Mouse (Mus musculus) right cerebral cortex, adult 18-20 months (tissue): ENCODE measurements around the gene Clpb.

ENCODE experiments used
- DNase-seq: peaks from one replicate; pipeline ENCODE4 v3.0.0; 2022; ENCODE audit warnings: mixed read lengths

Gene Clpb

DNA sequence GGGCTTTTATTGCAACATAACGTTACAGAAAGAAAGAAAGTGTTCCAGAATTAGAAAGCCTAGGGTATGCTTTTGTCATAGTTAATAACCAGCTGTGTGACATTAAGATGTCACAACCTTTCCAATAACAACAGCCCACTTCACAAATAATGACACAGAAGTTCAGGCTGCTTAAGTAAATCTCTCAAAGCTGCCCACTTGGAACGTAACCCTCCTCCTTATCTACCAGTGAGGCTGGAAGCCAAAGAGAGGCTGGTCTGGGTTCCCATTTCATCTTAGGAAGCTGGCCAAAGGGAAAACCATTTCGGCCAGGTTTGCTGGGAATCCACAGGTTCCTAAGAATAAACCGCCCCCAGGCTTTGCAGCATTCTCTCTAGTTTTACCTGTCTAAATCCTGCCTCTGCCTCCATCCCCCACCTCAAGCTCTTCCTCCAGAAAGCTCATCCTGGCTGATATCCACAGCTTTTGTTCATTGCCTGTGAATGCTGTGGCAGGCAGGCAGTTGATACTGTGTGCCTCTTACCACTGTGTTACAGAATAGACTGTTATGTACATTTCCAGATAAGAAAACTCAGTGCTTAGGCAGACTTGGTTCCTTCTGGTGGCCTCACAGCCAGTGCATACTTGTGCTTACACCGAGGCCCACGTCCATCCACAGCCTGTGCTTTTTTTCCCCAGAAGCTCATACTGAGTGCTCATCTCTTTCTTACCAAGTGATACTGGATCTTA, 12.8 kb downstream of the Clpb start:
- no peak for DNase-seq

DNA sequence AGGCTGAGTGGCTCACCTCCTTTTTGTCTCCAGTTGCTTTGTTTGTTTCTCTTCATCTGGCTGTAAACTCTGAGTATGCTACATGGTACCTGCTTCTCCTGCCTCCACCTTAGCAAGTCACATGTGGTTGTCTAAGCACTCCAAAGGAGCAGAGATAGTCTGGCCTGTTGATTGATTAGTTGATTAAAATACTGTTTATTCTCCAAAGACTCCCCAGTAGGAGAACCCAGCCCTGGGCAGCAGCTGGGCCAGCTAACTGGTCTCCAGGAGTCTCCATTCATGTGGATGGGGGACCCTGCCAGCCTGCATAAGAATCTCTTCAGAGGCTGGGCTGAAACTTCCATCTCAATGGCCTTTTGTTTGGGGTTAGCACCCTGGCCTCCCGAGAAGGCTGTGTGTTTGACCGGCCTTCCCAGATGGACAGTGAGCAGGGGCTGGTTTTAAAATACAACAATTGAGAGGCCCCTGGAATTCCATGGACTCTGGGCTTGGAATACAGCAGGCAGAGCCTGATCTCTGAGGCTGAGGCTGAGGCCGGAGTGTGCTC, 13.4 kb downstream of the Clpb start:
- DNase-seq, result no peak

GRCm38 (mm10) chr7:101679591-101679990, 16.2 kb downstream of the Clpb start:
- peak; percentile 77 for DNase-seq

DNA sequence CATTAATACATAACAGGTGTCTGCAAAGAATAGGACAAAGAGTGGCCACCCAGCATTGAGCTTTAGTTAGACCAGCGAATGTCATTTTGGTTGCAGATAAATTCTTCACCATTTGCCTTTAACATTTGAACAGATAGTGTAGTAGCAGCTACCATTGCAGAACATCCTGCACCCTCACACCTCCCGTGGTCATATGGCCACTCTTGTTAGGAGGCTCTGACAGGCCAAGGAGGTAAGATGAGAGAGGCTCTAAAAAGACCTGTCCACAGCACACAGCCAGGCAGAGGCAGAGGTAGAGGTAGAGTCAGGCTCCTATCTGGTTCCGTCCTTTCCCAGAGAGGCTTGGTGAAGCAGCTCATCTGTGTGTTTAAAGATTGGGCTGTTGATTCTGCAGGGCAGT, 17.5 kb downstream of the Clpb start:
- DNase-seq, result no peak

DNA sequence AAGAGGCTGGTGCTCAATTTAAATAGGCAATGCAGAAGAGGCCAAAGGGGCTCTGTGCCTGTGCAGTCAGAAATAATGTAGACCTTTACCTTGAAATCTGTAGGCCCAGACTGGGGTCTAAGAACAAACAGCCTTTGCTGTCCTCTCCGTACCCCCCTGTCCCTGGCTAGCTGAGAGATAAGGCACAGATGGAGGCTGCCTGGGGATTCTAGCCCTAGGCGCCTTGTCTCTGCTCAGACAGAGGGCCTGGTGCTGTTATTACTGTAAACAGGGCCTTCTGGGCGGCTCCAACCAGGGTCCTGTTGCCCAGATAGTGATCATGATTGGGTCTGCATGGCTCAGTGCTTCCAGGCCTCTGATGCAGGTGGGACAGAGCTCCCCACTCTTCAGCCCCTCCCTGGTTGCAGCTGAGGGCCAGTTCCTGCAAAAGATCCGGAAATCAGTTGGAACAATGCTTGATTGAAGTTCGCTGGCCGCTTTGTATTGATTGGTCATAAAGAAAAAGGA, 18.2 kb downstream of the Clpb start:
- no peak for DNase-seq

DNA sequence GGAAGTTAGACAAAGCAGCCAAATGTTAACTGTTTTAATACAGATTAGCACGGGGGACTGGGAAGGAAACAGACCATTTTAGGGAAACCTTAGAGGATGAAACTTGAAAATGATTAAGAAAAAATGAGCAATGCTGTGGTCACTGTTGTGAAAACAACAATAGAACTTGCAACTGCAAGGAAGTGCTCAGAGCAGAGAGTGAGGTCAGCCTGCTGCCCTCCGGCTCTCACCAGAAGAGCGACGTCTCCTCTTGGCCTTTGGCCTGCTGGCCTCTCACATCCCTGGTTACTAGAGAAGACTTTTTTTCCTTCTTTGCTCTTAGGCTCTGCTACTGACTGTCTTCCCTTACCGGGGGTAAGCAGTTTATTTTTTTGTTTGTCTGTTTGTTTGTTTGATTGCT, 19.5 kb downstream of the Clpb start:
- no peak for DNase-seq

DNA sequence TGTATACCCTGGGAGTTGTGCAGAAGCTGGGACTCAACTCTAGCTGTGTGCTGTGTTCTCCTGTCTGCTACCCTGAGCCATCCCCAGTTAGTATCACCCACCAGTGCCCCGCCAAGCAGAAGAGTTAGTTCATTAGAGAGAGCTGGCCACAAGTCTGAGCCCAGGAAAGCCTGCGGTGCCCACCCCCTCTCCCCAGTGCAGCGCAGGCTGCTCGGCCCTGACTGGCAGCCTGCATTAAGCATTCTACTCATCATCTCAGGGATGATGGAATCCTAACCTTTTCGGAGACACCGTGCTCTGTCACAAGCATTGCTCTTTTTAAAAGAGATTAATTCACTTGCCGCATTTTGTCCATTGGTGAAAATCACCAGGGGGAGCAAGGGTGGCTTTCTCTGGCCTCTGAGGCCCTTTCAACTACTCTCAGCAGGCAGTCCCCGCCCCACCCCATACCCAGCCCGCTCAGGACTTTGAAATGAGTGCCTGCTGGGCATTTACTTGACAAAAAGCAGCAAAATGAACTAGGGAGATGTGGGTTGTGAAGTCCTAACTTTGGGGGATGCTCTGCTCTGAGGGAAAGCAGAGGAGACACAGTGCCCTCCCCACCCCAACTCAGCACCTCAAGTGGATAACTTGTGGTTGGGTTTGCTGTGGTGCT, 20.7 kb downstream of the Clpb start:
- no peak for DNase-seq

GRCm38 (mm10) chr7:101684671-101685070, 21.2 kb downstream of the Clpb start:
- DNase-seq, result no peak

- DNase-seq, result no peak
Observed at GRCm38 (mm10) chr7:101687144-101687543, 23.7 kb downstream of the Clpb start.

GRCm38 (mm10) chr7:101690471-101690870, 27.0 kb downstream of the Clpb start:
- no peak for DNase-seq

GRCm38 (mm10) chr7:101691863-101692262, 28.4 kb downstream of the Clpb start:
- DNase-seq, result no peak

- DNase-seq, result no peak
Observed at GRCm38 (mm10) chr7:101692446-101692845, 29.0 kb downstream of the Clpb start.

DNA sequence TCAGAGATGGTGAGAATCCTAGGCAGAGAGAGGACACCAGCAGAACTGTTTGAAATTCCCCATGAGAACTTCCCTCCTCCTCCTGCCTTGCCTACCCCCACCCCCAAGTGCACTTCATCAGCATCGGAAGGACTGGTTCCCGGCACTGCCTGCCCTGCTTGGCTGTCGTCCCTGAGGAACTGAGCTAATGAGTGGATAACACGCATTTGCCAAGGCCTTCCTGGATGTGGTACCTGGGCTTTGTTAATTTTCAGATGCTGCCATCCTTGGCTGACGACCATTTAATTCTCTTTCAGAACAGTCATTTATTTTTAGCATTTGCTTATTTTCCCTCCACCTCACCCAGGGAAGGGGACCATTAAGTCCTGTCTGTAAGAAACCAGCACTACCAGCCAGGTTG, 32.0 kb downstream of the Clpb start:
- DNase-seq, result no peak

DNA sequence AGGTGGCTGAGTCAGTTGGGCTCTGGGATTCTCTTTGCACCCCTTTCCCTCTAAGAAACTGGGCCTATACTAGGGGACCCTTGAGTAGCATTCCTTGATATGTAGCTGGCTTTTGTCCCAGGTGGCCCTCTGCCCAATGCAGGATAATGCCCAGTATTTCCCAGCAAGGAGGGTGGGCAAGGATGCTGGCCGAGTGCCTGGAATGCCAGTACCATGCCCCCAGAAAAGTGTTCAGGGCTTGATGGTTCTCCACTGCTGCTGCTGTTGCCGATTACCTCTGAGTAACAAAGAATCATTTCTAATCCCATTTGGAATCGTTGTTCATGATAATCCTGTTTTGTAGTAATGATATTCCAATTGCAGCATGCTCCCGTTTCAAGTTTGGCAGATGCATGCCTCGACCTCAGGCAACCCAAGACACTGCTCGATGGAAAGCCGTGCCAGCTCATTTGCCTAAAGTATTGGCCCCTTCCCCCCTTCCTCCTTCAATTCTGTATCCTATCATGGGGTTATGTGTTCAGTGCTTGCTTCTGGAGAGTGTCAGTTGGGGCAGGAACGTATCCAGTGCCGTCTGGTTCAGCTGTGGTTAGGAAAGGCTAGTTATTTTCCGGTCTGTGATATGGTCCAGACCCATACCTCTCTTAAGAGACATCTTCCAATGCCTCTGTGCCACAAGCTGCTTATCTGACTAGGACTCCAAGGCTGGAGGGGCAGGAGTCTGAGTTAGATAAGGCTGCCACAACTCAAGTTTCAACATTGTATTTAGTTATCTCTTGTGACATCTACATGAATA, 33.7 kb downstream of the Clpb start:
- no peak for DNase-seq

- DNase-seq, result no peak
Observed at GRCm38 (mm10) chr7:101700296-101700695, 36.9 kb downstream of the Clpb start.

DNA sequence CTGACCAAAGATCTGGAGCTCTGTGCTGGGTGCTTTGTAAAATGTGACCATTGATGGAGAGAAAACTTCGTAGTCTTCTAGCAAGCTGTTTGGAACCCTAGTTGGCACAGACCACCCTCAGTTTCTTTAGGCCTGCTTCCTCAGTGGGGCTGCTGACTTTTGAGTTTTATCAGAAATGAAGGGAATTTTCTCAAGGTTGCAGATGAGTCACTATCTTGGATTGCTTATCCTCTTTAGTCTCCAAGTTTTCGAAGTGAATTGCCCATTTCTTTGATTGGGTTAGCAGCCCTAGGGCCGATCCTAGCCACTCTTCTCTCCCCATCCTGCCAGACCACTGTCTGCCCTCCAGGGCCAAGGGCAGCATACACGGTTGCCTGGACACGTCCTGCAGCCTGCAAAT, 39.3 kb downstream of the Clpb start:
- no peak for DNase-seq

DNA sequence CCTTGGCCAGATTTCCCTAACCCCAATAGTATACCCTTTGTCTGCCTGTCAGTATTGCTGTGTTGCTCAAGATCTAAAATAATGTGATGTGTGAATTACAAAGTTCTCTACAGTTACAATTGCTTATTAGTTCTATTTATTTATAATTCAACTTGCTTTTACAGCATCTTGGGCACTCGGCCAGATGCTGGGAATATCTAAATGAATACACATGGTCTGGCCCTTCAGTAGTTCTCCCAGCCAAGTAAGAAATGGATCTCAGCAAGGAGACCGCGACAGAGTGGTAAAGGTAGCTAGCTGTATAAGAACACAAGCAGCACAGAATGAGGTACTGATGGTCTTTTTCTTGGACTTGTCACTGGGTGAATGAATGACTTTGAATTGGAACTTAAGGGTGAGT, 46.2 kb downstream of the Clpb start:
- DNase-seq, result no peak

- no peak for DNase-seq
Observed at GRCm38 (mm10) chr7:101710236-101710635, 46.8 kb downstream of the Clpb start.

DNA sequence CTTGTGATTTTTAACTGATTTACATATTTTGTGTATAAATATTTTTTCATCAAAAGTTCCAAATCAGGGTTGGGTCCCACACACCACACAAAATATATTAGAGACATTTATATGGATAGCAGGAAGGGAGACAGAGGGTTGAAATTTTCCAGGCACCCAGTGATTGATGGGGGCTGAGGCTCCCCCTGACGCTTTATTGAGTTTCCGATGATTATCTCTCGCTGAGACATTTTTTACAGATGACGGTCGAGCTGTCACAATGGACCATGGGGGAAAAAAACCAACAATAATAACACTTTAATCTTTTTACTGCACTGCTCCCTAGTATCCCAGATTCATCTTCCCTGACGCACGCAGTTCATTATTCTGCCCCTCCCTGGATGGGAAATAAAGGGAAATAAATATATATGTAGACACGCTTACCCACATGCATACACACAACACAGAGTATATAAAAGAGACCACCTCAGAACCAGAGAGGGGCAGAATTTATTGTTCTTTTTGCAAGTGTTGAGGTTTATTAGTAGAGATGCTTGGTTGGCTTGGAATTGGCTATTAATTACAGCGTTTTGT, 50.5 kb downstream of the Clpb start:
- no peak for DNase-seq

DNA sequence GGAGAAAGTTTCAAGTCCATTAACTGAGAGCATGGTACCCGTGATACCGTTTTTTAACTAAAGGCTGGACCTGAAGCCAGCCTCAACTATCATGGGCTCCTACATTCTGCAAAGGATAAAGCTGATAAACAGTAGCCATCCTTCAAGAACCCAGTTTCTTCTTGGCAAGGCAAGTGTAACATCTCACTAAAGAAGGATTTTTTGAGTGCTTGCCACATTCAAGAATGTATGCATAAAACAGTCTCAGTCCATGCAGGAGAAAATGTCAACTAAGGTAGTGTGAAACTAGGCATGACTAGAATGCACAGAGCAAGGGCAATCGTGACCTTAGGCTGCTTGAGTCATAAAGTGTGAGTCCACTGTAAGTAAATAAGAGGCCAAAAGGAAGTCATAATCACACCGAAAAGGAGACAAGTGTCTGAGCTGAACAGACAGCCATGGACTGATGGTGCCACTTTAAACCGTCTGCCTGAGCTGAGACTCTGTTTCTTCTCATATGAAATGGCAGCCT, 51.7 kb downstream of the Clpb start:
- no peak for DNase-seq

GRCm38 (mm10) chr7:101720356-101720755, 56.9 kb downstream of the Clpb start:
- peak; percentile 22 for DNase-seq

DNA sequence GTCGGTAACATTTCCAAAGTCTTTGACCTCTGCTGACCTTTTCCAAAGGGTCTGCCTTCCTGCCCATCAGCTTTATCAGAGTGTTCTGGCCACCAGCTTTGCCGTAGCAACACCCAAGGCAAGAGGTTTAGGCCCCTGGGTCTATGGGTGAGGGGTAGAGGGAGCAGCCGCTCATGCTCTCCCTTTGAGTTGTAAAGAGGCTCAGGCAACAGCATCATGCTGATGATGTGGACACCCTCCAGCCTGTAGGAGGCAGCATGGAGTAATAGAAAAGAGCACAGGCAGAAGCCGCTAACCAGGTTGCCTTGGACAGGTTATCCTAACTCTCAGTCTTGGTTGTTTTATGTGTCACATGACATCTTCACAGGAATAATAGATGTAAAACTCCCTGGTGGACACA, 61.6 kb downstream of the Clpb start:
- no peak for DNase-seq

- DNase-seq, result no peak
Observed at GRCm38 (mm10) chr7:101726980-101727379, 63.5 kb downstream of the Clpb start.
